Mouse (Mus musculus) E14TG2a.4 (cell line): ENCODE data around the gene Dab2.

Experiments used
- CTCF ChIP-seq: conservative IDR thresholded peaks from 2 replicates; pipeline ENCODE4 v1.5.1; 2014; ENCODE audit warnings: low read length
- NANOG ChIP-seq: IDR thresholded peaks from 2 replicates; pipeline ENCODE4 v1.6.1; 2014; ENCODE audit warnings: borderline replicate concordance, low read length, mixed read lengths

GRCm38 (mm10) chr15:6406771-6407170, 107.2 kb downstream of the Dab2 start:
- no peak for TF ChIP-seq CTCF
- TF ChIP-seq NANOG, result no peak
